Mouse (Mus musculus) embryonic facial prominence, embryonic 14.5 days (tissue): ENCODE measurements around the gene Sepsecs. TPM values are rescaled to one million over a fixed set of nuclear protein-coding genes. Genes with fewer than 3 reads are reported as not detected.

ENCODE experiments used
- ATAC-seq: fragments of 200-750 bp; cut with Nextera tagmentation; 2 replicates; pipeline ENCODE4 v1.8.0; 2017; ENCODE audit warnings: low read depth, moderate number of reproducible peaks, moderate TSS enrichment
- DNase-seq: peaks from one replicate; pipeline ENCODE4 v3.0.0-alpha.2; 2015; ENCODE audit warnings: low spot score
- H3K27ac ChIP-seq: fragments of 300-500 bp; sonication (generic); replicated peaks from 2 replicates; pipeline ENCODE4 v1.5.1; 2014; ENCODE audit warnings: low read depth, mild to moderate bottlenecking, low read length, moderate library complexity
- H3K27me3 ChIP-seq: fragments of 300-500 bp; sonication (generic); replicated peaks from 2 replicates; pipeline ENCODE4 v1.6.1; 2014; ENCODE audit warnings: low read length; ENCODE audit not compliant: control insufficient read depth, insufficient read depth
- H3K36me3 ChIP-seq: fragments of 300-500 bp; sonication (generic); 2 replicates; pipeline ENCODE4 v1.6.1; 2014; ENCODE audit warnings: low read length, mixed read lengths; ENCODE audit not compliant: control insufficient read depth, insufficient read depth
- H3K4me1 ChIP-seq: fragments of 300-500 bp; sonication (generic); 2 replicates; pipeline ENCODE4 v1.6.1; 2014; ENCODE audit warnings: antibody characterized with exemption, low read length; ENCODE audit not compliant: control insufficient read depth, insufficient read depth
- H3K4me2 ChIP-seq: fragments of 300-500 bp; sonication (generic); 2 replicates; pipeline ENCODE4 v1.6.1; 2014; ENCODE audit warnings: low read depth, mild to moderate bottlenecking, low read length, moderate library complexity, mixed read lengths
- H3K4me3 ChIP-seq: fragments of 300-500 bp; sonication (generic); 2 replicates; pipeline ENCODE4 v1.5.1; 2014; ENCODE audit warnings: low read depth, mild to moderate bottlenecking, low read length
- H3K9ac ChIP-seq: fragments of 300-500 bp; sonication (generic); 2 replicates; pipeline ENCODE4 v1.6.1; 2014; ENCODE audit warnings: low read depth, mild to moderate bottlenecking, low read length, moderate library complexity, mixed read lengths
- H3K9me3 ChIP-seq: fragments of 300-500 bp; sonication (generic); 2 replicates; pipeline ENCODE4 v1.6.1; 2016; ENCODE audit warnings: low read length; ENCODE audit not compliant: control insufficient read depth
- WGBS: fragments of 180-500 bp; shearing (Covaris S2); extraction: QIAGEN DNeasy Blood & Tissue Kit; methylation state at CpG from one replicate; pipeline ENCODE4 v1.1.7; 2014; 5-methylcytosine and 5-hydroxymethylcytosine counted together
- polyA plus RNA-seq: library from polyadenylated mRNA; unstranded; fragments of >200 nt; fragmentation: Nextera tagmentation; extraction: Ambion mirVana; gene quantifications from 2 replicates; pipeline ENCODE4 v1.2.1, GENCODE M21; 2014

Sepsecs gene
- polyA plus RNA-seq, 1 experiment from 2014 or later = 9.8 TPM

DNA sequence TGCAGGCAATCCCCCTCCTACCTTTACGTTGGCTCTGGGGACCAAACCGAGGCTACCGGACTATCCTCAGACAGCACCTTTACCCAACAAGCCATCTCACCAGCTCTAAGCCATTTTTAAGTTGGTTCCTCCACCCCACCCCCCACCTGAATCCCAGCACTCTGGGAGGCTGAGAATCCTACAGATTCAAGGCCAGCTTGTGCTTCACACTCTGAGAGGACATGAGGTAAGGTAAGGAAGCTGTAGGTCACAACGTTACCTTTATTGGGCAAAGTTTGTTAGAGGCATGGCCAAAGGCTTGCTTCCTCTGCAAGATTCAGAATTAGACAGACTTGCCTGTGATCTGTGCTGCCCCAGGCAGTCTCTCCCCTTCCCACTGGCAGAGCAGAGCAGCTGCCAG, 10.7 kb upstream of the Sepsecs start:
- WGBS = 69% methylated on average over 4 of the region's 4 CpGs
- H3K9ac ChIP-seq = no peak overlapping the region
- no peaks in the 10 kb centered on the region for H3K9me3 ChIP-seq
- no peaks in the 10 kb centered on the region for H3K27me3 ChIP-seq
- no peak overlapping the region for H3K4me2 ChIP-seq
- DNase-seq (no peak), ATAC-seq (no peak)
- no peak overlapping the region for H3K27ac ChIP-seq
- H3K36me3 ChIP-seq = no peaks in the 10 kb centered on the region
- H3K4me1 ChIP-seq = no peaks in the 10 kb centered on the region
- H3K4me3 ChIP-seq = no peak overlapping the region

- ATAC-seq = no peak
- Histone ChIP-seq H3K9ac (no peak overlapping the region), H3K4me3 (no peak overlapping the region), H3K27ac (no peak overlapping the region), H3K4me2 (no peak overlapping the region), H3K9me3 (no peaks in the 10 kb centered on the region), H3K4me1 (no peaks in the 10 kb centered on the region), H3K36me3 (no peaks in the 10 kb centered on the region), H3K27me3 (no peaks in the 10 kb centered on the region)
- DNase-seq = no peak
- WGBS = 72% methylated on average over 5 of the region's 5 CpGs
Measured at GRCm38 (mm10) chr5:52678498-52679070, 9.1 kb upstream of the Sepsecs start.

GRCm38 (mm10) chr5:52677126-52677525, 7.6 kb upstream of the Sepsecs start:
- H3K27ac ChIP-seq = no peak overlapping the region
- no peaks in the 10 kb centered on the region for H3K4me1 ChIP-seq
- no peaks in the 10 kb centered on the region for H3K27me3 ChIP-seq
- H3K36me3 ChIP-seq = no peaks in the 10 kb centered on the region
- H3K4me3 ChIP-seq = no peak overlapping the region
- H3K9me3 ChIP-seq = no peaks in the 10 kb centered on the region
- no peak overlapping the region for H3K9ac ChIP-seq
- WGBS = 60% methylated on average over 3 of the region's 3 CpGs
- no peak for DNase-seq
- ATAC-seq = no peak
- H3K4me2 ChIP-seq = no peak overlapping the region

- no peak overlapping the region for H3K9ac ChIP-seq
- no peaks in the 10 kb centered on the region for H3K36me3 ChIP-seq
- no peak overlapping the region for H3K27ac ChIP-seq
- no peak overlapping the region for H3K4me3 ChIP-seq
- H3K4me2 ChIP-seq = no peak overlapping the region
- no peak for ATAC-seq
- WGBS = 69% methylated on average over 4 of the region's 4 CpGs
- H3K9me3 ChIP-seq = no peaks in the 10 kb centered on the region
- DNase-seq = no peak
- no peaks in the 10 kb centered on the region for H3K4me1 ChIP-seq
- H3K27me3 ChIP-seq = no peaks in the 10 kb centered on the region; the same call in 1 of the 2 replicates
Measured at GRCm38 (mm10) chr5:52674384-52675069, 5.0 kb upstream of the Sepsecs start.

- Histone ChIP-seq H3K4me1 (peaks cover 5% of the 10 kb centered on the region; the same call in 1 of the 2 replicates), H3K4me3 (no peak overlapping the region), H3K27me3 (no peaks in the 10 kb centered on the region; the same call in 1 of the 2 replicates), H3K9me3 (no peaks in the 10 kb centered on the region), H3K4me2 (no peak overlapping the region), H3K27ac (no peak overlapping the region), H3K9ac (no peak overlapping the region), H3K36me3 (no peaks in the 10 kb centered on the region)
- DNase-seq (no peak), ATAC-seq (no peak)
- 45% methylated on average over 9 of the region's 9 CpGs for WGBS
Measured at GRCm38 (mm10) chr5:52673341-52673740, 3.8 kb upstream of the Sepsecs start.

- no peaks in the 10 kb centered on the region; the same call in 1 of the 2 replicates for H3K27me3 ChIP-seq
- no peak overlapping the region for H3K27ac ChIP-seq
- 68% methylated on average over 3 of the region's 3 CpGs for WGBS
- no peaks in the 10 kb centered on the region for H3K9me3 ChIP-seq
- ATAC-seq = no peak
- H3K9ac ChIP-seq = no peak overlapping the region
- peaks cover 2% of the 10 kb centered on the region; the same call in 1 of the 2 replicates for H3K36me3 ChIP-seq
- H3K4me1 ChIP-seq = peaks cover 5% of the 10 kb centered on the region; the same call in 1 of the 2 replicates
- no peak for DNase-seq
- H3K4me2 ChIP-seq = no peak overlapping the region
- H3K4me3 ChIP-seq = no peak overlapping the region
Measured at GRCm38 (mm10) chr5:52670745-52671144, 1.2 kb upstream of the Sepsecs start.

GRCm38 (mm10) chr5:52666766-52667165, 2.7 kb downstream of the Sepsecs start:
- ATAC-seq (no peak), DNase-seq (no peak)
- Histone ChIP-seq H3K9me3 (no peaks in the 10 kb centered on the region), H3K9ac (no peak overlapping the region), H3K4me2 (no peak overlapping the region), H3K4me3 (no peak overlapping the region), H3K4me1 (peaks cover 5% of the 10 kb centered on the region; the same call in 1 of the 2 replicates), H3K27ac (no peak overlapping the region), H3K36me3 (peaks cover 31% of the 10 kb centered on the region), H3K27me3 (no peaks in the 10 kb centered on the region; the same call in 1 of the 2 replicates)
- WGBS = 85% methylated on average over 3 of the region's 3 CpGs

DNA sequence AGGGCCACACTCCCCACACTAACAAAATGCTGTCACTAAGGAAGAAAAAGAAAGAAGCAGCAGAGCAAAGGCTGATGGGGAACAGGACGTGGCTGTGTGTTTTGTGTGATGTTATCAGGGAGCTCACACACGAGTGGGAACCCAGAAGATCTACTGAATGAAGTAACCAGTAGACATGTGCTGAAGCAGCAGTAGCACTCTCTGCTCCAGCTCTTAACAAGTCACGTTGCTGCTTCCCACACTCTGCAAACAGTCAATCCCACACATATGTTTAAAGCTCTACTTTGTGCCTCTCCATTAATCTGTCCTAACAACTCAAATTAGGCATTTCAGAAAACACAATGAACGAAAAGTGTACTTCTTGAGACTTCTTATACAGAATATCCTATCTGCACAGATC, 11.6 kb downstream of the Sepsecs start:
- Histone ChIP-seq H3K4me3 (no peak overlapping the region), H3K27me3 (no peaks in the 10 kb centered on the region), H3K9ac (no peak overlapping the region), H3K36me3 (peaks cover 39% of the 10 kb centered on the region), H3K4me1 (no peaks in the 10 kb centered on the region), H3K9me3 (no peaks in the 10 kb centered on the region), H3K27ac (no peak overlapping the region), H3K4me2 (no peak overlapping the region)
- ATAC-seq (no peak), DNase-seq (no peak)
- 78% methylated on average over 4 of the region's 4 CpGs for WGBS

DNA sequence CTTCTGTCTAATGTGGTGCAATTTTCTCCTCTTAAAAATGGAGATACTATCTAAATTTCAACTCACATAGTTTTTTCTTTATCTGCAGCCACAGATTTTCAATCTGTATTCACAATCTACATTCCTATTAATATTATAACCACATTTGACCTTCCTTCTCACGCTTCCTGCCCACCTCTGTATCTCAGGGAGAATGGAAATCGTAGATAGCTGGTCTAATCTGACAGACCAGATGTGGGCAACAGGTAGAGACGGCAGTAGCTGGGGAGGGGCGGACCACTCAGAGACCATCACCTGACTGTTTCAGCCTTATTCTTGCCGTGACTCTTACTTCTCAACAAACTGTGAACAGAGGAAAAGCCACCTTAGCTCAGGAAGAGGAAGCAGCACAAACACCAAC, 12.2 kb downstream of the Sepsecs start:
- H3K27ac ChIP-seq = no peak overlapping the region
- H3K9ac ChIP-seq = no peak overlapping the region
- no peak overlapping the region for H3K4me3 ChIP-seq
- no peaks in the 10 kb centered on the region for H3K27me3 ChIP-seq
- no peak overlapping the region for H3K4me2 ChIP-seq
- ATAC-seq = no peak
- H3K9me3 ChIP-seq = no peaks in the 10 kb centered on the region
- DNase-seq = no peak
- no peaks in the 10 kb centered on the region for H3K4me1 ChIP-seq
- 87% methylated on average over 5 of the region's 5 CpGs for WGBS
- peaks cover 43% of the 10 kb centered on the region for H3K36me3 ChIP-seq
